Mouse (Mus musculus) c-Kit-positive CD71-positive TER-119-positive erythroid progenitor cells, embryonic 14.5 days (primary cell): Measurements from ENCODE around the gene Saysd1.

Experiments used
- DNase-seq: peaks from one replicate; pipeline ENCODE4 v3.0.0-alpha.2; 2013; ENCODE audit warnings: low spot score

Saysd1 gene

DNA sequence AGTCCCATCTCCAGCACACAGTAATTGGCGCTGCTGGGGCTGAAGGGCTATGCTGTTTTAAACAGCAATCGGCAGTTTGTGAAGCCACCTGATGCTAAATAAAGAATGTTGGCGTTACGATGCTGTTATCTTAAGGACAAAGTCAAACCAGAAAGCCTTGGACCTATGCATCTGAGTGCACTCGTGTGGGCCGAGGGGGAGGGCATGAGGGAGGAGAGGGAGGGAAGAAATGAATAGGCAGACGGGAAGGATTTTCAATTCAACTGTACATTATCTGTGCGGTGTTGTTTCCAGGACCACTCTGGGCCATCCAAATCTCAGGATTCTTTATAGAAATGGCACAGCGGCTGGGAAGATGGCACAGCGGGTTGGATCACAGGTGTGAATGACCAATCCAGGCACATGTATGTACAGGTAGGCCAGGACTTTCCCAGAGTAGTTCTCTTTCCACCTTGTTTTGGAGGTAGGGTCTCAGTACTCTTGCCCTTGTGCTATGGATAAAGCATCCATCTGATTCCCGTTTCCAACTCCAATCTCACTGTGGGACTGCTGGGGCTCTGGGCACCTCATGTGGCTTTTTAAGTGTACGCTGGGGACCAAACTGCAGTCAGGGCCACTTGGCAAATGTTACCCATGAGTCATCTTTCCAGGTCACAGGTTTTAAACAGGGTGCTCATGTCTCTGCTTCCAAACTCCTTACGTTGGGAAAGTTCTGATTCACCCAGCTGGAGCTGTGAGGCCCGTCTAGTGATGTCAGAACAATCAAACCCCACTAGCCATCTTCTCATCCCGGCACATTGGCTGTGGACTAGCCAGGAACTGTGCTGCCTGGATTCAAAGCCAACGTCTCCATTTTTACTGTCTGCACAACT, at the start of gene Saysd1:
Saysd1 (minus strand) TSS at position 51 of the 872 bp plus-strand sequence.
- no peak for DNase-seq

DNA sequence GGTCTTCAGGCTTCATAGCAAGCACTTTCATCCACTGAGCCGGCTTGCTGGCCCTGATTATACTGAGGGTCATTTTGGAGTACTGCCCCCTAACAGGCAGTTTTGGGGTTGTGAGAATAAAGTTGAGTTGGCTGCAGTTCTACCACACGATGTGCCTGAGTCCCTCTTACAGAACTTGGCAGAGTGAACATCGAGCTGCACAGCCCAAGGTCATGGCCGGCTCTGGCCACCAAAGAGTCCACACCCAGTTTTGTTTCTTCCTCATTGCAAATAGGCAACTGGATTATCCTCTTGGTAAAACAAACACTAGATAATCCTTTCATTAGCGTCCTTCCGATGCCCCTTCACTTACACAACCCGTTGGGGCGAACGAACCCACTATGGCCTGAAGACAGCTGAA, 47.1 kb upstream of the Saysd1 start:
- no peak for DNase-seq

DNA sequence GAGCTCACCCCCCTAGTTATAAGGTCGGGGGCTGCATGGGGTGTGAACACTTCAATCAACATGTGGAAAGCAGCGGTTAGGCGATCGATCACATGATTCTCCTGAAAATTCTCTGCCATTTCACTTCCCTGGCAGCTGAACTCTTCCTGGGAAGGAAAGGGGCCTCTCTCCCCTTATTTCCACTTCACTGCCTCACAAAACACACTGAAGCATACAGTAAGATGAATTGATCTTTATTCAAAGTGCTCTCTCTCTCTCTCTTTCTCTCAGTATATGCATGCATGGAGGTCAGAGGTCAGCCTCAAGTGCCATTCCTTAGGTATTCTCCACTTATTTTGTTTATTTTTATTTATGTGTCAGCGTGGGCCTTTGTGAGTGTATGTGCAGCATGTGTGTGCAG, 45.4 kb upstream of the Saysd1 start:
- no peak for DNase-seq

GRCm38 (mm10) chr14:20182596-20182995, 44.3 kb upstream of the Saysd1 start:
- DNase-seq: no peak

GRCm38 (mm10) chr14:20181466-20181921, 43.2 kb upstream of the Saysd1 start, which contains the start of gene Kcnk5:
Gene Kcnk5 (minus strand): TSS chr14:20181809.
- DNase-seq: peak; percentile 91

GRCm38 (mm10) chr14:20180751-20181162, 42.4 kb upstream of the Saysd1 start:
- peak; percentile 70 for DNase-seq

GRCm38 (mm10) chr14:20180304-20180703, 42.0 kb upstream of the Saysd1 start:
- DNase-seq: no peak

- DNase-seq: no peak
Observed at GRCm38 (mm10) chr14:20179731-20180280, 41.5 kb upstream of the Saysd1 start.

GRCm38 (mm10) chr14:20179080-20179479, 40.7 kb upstream of the Saysd1 start:
- no peak for DNase-seq

GRCm38 (mm10) chr14:20178593-20178992, 40.3 kb upstream of the Saysd1 start:
- DNase-seq: no peak

- no peak for DNase-seq
Observed at GRCm38 (mm10) chr14:20177494-20178123, 39.3 kb upstream of the Saysd1 start.

DNA sequence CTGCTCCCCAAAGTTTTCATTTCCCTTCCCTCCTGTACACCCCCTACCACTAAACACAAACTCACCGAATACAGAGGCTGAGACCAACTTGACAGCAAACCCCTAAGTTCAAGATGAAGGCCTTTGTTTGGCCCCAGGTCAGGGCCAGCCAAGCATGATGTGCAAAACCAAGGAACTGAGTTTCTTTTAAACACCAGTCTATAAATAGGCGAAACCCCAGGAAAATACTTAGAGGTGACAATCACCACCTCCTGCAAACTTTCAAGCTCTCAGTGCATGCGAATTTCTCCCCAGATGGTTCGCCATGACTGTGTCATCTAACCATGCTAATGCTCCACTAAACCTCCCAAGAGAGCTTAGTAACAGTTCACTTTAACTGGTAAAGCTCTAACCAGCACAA, 37.4 kb upstream of the Saysd1 start:
- DNase-seq: no peak

DNA sequence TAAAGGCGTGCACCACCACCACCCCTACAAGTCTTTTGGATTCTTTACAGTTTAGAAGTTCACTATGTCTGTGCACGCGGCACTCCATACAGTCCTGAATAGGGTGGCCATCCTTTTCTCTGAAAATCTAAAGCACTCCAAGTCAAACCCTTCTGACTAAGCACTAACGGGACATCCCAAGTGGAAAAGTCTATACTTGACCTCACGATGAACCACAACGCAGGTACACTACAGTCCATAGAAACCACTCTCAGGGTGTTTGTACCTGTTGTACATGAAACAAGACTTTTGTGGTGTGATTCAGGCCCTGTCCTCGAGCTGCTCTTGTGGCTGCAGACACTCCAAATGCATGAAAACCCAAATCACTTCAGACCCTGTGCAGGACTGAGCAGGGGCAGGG, 36.8 kb upstream of the Saysd1 start:
- no peak for DNase-seq

DNA sequence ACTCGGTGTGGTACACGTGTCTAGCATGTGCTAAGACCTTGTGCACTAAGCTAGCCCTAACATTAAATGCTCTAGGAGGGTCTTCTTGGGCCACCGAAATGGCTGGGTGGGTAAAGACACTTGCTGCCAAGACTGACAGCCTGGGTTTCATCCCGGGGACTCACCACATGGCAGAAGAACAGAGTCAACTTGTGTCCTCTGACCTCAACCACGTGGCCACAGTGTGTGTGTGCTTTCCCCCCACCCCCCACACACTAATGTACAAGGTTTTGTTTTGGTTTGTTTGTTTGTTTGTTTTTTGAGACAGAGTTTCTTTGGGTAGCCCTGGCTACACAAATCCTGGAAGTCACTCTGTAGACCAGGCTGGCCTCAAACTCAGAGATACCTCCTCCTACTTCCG, 36.4 kb upstream of the Saysd1 start:
- no peak for DNase-seq

GRCm38 (mm10) chr14:20173873-20174490, 35.6 kb upstream of the Saysd1 start:
- DNase-seq: no peak

DNA sequence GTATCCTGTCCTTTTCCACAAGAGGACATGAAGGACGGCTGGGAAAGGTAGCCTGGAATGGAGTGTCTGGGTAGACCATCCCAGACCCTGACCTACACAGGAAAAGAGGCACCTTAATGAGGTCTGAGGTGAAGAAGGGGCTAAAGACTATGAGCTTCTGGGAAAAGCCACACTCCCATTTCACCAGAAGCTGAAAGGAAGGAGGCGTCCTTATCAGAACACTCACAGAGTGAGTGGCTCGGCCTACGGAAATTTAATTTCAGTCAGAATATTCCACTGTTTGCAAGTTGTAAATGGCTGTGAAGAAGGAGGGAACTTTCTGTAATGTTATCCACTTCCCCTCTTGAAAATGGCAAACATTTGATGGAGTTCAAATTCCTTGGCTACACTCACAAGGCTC, 34.6 kb upstream of the Saysd1 start:
- peak; percentile 60 for DNase-seq

DNA sequence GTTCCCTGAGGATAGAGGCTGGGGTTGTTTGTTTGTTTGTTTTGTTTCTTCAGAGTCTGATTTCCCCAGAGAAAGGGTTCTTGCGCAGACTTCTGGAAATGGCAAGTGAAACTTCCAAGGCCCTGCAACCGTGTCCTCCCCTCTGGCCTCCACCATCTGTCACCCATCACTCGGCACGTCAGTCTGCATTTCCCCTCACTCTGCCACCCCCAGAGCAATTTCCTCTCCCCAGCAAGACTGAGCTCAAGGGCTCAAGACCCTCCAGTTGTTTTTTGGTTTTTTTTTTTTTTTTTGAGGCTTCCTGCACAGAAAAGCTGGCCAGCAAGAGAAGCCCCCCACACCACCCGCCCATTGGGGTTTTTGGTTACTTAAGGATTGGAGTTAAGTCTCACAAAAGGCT, 34.2 kb upstream of the Saysd1 start:
- no peak for DNase-seq

GRCm38 (mm10) chr14:20171840-20172239, 33.5 kb upstream of the Saysd1 start:
- DNase-seq: no peak

- DNase-seq: no peak
Observed at GRCm38 (mm10) chr14:20169251-20169650, 30.9 kb upstream of the Saysd1 start.

DNA sequence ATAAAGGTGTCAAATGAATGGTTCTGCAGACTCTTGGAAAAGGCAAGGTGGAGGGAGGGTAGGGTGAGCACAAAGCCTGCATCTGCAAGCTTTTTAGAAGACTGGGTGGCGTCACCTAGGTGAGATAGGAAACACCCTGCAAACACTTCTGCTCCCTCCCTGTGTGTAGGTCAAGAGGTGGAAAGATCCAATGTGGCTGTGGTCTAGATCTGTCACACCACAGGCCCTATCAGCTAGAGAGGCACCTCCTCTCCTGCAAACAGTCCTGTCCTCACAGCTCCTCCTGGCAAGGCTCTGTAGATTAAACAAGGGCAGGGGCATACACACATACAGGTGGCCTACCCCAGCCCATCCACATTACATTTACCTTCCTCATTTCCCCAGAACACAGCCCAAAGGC, 30.1 kb upstream of the Saysd1 start:
- DNase-seq: no peak

DNA sequence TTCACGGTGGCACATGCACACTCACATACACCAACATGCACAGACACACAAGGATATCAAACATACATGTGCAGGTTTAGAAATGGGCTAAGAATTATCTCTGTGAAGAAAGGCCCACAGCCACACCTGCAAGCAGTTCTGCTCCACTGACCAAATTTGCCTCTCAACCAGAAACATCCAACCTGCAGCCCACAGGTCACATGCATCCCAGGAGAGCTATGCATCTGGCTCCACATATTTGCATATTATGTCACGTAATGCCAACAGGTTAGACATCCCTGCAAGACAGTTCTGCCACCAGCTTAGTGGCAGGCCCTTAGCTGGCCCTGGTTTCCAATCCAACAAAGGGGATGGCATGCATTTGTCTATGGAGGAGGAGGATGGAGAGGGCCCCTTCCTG, 29.7 kb upstream of the Saysd1 start:
- no peak for DNase-seq

- no peak for DNase-seq
Observed at GRCm38 (mm10) chr14:20165413-20165812, 27.1 kb upstream of the Saysd1 start.

GRCm38 (mm10) chr14:20164438-20164837, 26.1 kb upstream of the Saysd1 start:
- no peak for DNase-seq
